Mouse (Mus musculus) adrenal gland, adult 18-20 months (tissue): ENCODE measurements around the gene Lrrc8a. TPM values are rescaled to one million over a fixed set of nuclear protein-coding genes. Genes with fewer than 3 reads are reported as not detected.
A peak's percentile ranks its signal among the peaks of the same experiment; 100 is the strongest.

ENCODE experiments used
- DNase-seq, 2 experiments: peaks; one replicate each; pipeline ENCODE4 v3.0.0; 2021 to 2022; ENCODE audit warnings: low spot score in 2 of 2
- long read RNA-seq, 2 experiments: library from polyadenylated mRNA; stranded (forward); transcript quantifications; one replicate each; pipeline ENCODE4 v2.0.0; 2021
- total RNA-seq, 2 experiments: library from RNA; stranded (reverse); gene quantifications; 1 replicate in 1 of 2; 2 replicates in 1 of 2; pipeline ENCODE4 v1.2.3; 2021

The Lrrc8a gene
- total RNA-seq: 10 to 100 TPM; 61.9 to 64.7 TPM
- long read RNA-seq, experiment 1, full-length matches to known transcripts: 6 of 6 reads
- long read RNA-seq, experiment 1, partial matches to known transcripts: 0 of 6 reads
- long read RNA-seq, experiment 1, other reads (novel, unspliced or antisense): 0 of 6 reads
- long read RNA-seq, experiment 2, full-length matches to known transcripts: 1 of 4 reads
- long read RNA-seq, experiment 2, partial matches to known transcripts: 2 of 4 reads
- long read RNA-seq, experiment 2, other reads (novel, unspliced or antisense): 1 of 4 reads

DNA sequence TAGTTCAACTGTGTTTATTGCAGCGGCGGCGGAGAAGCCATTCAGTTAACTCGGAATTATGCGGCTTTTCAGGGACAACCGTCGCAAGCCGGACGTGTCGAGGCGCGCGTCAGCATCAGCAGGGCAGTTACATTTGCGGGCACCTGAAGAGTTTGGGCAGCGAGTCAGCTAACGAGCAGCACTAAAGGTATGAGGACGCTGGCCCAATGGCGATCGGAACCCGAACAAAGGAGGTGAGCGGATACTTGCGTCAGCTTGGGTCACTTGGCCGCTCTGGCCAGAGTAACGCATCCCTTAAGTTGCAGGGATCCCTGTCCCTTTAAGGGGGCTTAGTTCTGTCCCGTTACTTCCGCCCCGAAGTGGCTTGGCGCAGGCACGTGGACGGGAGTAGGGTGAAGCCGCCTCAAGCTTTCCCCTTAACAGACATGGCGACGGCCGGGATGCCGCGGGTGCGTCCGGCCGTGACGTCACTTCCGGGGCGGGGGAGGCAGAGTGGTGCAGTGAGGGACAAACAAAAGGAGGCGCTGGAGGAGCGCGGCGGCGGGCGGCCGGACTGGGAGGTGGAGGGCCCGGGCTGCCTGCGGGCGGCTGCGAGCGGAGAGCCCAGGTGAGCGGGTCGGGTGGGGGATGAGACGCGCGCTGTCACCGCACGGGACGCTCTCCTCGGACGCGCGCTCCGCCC is at the start of gene Lrrc8a:
TSS of gene Lrrc8a (plus strand) at position 517 of the 682 bp plus-strand sequence.
- DNase-seq: peak; percentile 100

GRCm38 (mm10) chr2:30191790-30192580 is 45.5 kb upstream of the Lrrc8a start:
- DNase-seq: no peak

GRCm38 (mm10) chr2:30194656-30195055 is 42.9 kb upstream of the Lrrc8a start:
- no peak for DNase-seq

DNA sequence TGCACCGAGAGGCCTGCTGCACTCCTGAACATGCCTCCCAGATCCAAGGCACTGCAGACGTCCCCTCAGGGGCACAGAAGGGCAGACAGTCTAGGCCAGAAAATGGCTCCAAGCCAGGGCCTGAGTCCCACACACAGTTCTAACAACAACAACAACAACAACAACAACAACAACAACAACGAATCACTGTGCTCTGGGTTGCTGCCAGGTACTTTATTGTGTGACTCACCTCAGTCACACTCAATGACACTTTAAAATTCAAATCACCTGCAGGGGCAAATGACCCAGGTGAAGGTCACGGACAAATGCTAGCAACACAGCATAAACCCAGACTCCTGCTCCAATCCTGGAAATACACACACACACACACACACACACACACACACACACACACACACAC is 39.5 kb upstream of the Lrrc8a start:
- no peak for DNase-seq

DNA sequence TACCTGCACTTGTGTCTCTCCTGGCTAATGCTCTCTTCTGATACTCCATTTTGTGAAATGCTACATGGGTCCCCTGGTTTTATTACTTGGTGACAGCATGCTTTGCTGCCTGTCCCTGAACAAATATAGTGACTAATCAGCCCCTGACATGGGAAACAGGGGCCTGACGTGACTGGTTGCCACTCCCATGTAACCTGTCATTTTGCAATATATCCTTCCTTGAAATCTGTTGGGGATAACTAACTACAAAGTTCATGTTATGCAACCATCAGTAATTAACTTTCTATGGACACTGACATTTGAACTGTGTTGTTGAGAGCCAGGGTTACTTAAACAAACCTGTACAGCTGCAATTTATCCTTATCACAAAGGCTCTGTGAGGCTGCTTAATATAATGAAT is 37.5 kb upstream of the Lrrc8a start:
- DNase-seq: no peak

DNA sequence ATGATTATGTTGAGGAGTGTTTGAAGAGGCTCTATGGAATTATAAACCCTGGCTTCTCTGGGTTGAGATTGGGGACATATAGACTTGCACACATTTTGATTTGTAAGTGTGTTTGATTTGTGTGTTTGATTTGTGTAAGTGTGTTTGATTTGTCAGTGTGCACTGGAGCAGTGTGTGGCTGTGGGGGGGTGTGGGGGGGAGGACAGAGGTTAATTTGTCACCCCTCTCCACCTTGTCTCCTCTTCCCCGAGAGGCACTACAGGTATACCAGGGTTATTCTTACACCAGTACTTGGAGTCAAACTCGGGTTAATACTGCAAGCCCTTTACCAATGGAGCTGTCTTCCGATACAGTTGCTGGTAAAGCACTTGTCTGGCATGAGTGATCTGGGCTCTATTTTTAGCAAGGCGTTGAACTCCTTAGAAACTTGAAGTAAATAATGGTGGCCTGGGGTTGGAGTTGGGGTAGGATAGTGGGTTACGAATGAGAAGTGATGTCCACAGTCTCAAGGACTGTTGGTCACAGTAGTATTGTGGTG is 37.1 kb upstream of the Lrrc8a start:
- DNase-seq: no peak

- DNase-seq: no peak
Observed at GRCm38 (mm10) chr2:30203439-30203838, 34.1 kb upstream of the Lrrc8a start.

DNA sequence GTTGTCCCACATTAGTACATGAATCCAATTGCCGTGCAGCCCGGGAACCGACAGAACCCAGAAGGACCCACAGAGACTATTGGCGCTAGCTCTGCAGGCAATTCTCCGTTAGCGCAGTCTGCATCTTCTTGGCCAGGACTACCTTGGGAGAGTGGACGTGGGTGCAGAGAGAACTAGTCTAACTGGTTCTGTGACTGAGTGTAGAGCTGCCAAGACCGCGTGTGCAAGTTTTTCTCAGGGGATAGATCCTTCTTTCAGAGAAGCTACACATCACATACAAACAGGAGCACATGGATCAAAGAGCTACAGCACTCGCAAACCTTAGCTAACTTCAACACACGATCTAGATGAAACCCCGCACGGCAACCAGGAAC is 32.3 kb upstream of the Lrrc8a start:
- no peak for DNase-seq

- peak; percentile 91 to 92 for DNase-seq
Observed at GRCm38 (mm10) chr2:30205629-30206357, 31.7 kb upstream of the Lrrc8a start, which contains the start of gene Kyat1. Gene Kyat1, minus strand, starts transcription at chr2:30205847.

DNA sequence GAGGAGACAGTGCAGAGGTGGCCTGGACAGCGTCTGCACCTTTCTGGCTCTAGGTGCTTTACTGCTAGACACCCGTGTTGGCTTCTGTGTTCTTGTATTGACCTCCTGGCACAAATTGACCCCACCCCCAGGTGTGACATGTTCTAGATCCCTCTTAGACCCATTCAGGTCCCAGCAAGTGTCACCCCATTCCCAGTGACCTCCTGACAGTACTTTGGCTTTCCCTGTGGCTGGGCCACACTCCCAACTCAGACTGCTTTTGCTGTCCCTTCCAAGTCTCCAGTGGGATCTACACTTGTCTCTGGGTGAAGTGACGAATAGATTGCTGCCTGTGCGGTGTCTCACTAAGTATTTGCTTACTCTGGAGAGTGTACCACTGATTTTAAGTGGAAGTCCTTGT is 30.1 kb upstream of the Lrrc8a start:
- DNase-seq: no peak

- DNase-seq: no peak
Observed at GRCm38 (mm10) chr2:30207886-30208285, 29.6 kb upstream of the Lrrc8a start.

DNA sequence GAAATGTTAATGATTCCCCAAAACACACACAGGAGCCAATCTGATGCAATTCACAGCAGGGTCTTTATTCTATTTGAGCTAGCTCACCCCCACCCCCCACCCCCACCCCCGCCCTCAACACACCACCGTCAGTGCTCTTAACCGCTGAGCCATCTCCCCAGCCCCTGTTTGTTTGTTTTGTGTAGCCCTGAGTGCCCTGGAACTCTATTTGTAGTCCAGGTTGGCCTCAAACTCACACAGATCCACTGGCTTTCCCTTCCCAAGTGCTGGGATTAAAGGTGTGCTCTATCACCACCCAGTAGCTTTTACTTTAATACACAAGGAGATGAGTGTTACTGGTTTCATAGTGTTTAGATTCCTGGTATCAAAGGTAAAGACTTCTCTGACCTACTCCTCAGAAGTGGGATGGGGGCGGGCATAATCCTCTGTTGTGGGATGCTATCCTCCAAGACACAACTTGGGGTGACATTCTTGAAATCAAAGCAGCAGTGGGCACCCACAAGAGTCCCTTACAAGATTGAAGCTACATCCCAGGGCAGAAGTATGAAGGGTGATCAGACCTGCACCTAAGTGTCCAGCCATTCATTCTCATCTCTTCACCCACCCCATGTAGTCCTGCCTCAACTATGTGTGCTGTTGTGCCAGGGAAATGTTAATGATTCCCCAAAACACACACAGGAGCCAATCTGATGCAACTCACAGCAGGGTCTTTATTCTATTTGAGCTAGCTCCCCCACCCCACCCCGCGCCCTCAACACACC is 25.9 kb upstream of the Lrrc8a start:
- DNase-seq: no peak

DNA sequence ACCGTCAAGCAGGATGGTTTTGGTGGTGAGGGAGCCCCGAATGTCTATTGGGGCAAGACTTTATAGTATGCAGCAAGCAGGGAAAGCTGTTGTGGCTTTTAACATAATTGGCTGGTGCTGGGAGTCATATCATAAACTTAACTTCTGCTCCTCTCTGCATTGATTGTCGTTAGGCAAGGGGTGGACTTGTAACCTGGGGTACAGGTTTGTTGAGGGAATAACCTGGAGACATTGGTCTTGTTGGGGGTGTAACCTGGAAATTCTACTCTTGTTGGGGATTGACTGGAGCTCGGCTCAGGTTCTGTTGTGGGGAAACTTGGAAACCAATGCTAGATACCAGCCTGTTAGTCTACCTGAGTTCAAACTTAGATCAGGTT is 25.4 kb upstream of the Lrrc8a start:
- DNase-seq: no peak

GRCm38 (mm10) chr2:30212951-30213350 is 24.6 kb upstream of the Lrrc8a start:
- DNase-seq: no peak

DNA sequence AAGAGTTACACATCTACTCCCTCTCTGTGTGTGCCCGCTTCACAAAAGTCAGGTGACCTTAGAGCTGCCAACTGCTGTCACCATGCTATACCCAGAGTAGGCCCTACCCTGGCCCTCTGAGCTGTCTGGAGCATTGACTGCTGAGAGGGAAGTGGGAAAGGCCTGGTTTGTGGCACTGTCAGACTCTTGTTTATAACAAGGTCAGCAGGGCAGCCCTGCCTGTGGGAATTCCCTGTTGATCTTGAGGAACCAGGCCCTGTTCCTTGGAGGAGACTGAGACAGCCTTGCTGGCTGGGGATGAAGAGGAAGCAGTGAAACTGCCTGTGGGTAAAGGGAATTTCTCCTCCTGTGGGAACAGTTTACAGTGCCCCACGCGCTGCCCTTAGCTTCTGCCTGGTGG is 22.8 kb upstream of the Lrrc8a start:
- no peak for DNase-seq

DNA sequence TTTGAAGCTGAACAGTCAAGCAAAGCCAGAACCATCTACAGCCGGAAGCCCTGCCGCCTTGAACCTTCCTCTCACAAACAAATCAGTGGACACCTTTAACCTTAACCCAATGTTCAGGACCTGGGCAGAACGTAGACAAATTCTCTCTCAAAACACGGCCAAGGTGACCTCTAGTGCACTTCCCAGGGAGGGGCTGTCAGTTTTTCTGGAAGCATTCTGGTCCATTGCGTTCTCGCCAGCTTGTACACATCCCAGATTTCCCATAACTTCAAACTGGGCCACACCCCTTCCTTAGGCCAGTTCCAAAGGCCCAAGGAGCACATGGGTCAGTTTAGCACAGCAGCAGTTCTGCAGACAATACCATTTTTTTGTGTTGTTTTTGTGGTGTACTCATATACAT is 22.0 kb upstream of the Lrrc8a start:
- DNase-seq: no peak

- DNase-seq: no peak
Observed at GRCm38 (mm10) chr2:30216293-30216692, 21.2 kb upstream of the Lrrc8a start.

DNA sequence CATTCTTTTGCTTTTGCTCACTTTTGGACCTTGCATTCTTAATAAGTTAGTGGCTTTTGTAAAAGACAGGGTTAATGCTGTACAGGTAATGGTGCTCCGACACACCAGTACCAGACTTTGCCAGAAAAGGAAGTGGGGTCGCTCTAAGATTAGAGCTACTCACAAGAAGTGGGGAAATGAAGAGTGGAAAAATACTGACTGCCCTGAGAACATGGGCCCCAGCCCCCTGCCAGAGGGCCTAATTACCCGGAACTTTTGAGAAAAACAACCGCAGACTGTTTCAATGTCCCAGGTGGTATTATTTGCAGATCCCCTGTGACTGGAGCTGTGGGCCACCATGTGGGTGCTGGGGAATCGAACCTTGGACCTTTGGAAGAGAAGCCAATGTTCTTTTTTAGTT is 1.9 kb upstream of the Lrrc8a start:
- DNase-seq: no peak

GRCm38 (mm10) chr2:30236426-30237198 is 903 bp upstream of the Lrrc8a start:
- DNase-seq: no peak

GRCm38 (mm10) chr2:30237881-30238280 is 366 bp downstream of the Lrrc8a start:
- DNase-seq: peak; percentile 74 to 77
